Mouse (Mus musculus) stomach, embryonic 14.5 days (tissue): Measurements from ENCODE around the gene Ehd3. TPM values are rescaled to one million over a fixed set of nuclear protein-coding genes. Genes with fewer than 3 reads are reported as not detected.
"Not testable (repeated sequence)": the region's sequence is repeated elsewhere in the genome, so short reads cannot be mapped to it uniquely, and the experiment has no call there.

ENCODE experiments used
- ATAC-seq: fragments of 200-750 bp; cut with Nextera tagmentation; 2 replicates; pipeline ENCODE4 v1.8.0; 2017; ENCODE audit warnings: low read depth, moderate TSS enrichment; ENCODE audit not compliant: insufficient number of reproducible peaks, insufficient read depth, low FRiP score
- H3K27ac ChIP-seq: fragments of 300-500 bp; sonication (generic); 2 replicates; pipeline ENCODE4 v1.5.1; 2014; ENCODE audit warnings: mild to moderate bottlenecking, low read length, moderate library complexity, mixed read lengths
- H3K27me3 ChIP-seq: fragments of 300-500 bp; sonication (generic); 2 replicates; pipeline ENCODE4 v1.6.1; 2014; ENCODE audit warnings: low read length, control low read depth, mixed read lengths; ENCODE audit not compliant: control insufficient read depth, insufficient read depth
- H3K36me3 ChIP-seq: fragments of 300-500 bp; sonication (generic); 2 replicates; pipeline ENCODE4 v1.6.1; 2014; ENCODE audit warnings: mild to moderate bottlenecking, control low read depth, low read length, moderate library complexity, mixed read lengths; ENCODE audit not compliant: control insufficient read depth, insufficient read depth
- H3K4me1 ChIP-seq: fragments of 300-500 bp; sonication (generic); 2 replicates; pipeline ENCODE4 v1.6.1; 2014; ENCODE audit warnings: low read length, control low read depth, mixed read lengths; ENCODE audit not compliant: control insufficient read depth, insufficient read depth
- H3K4me2 ChIP-seq: fragments of 300-500 bp; sonication (generic); replicated peaks from 2 replicates; pipeline ENCODE4 v1.6.1; 2014; ENCODE audit warnings: low read depth, low read length, control low read depth
- H3K4me3 ChIP-seq: fragments of 300-500 bp; sonication (generic); 2 replicates; pipeline ENCODE4 v1.5.1; 2014; ENCODE audit warnings: low read depth, low read length, control low read depth
- H3K9ac ChIP-seq: fragments of 300-500 bp; sonication (generic); replicated peaks from 2 replicates; pipeline ENCODE4 v1.6.1; 2014; ENCODE audit warnings: low read depth, mild to moderate bottlenecking, control low read depth, low read length, moderate library complexity, mixed read lengths
- H3K9me3 ChIP-seq: fragments of 300-500 bp; sonication (generic); 2 replicates; pipeline ENCODE4 v1.6.1; 2016; ENCODE audit warnings: low read depth, low read length, control low read depth; ENCODE audit not compliant: control insufficient read depth
- WGBS: fragments of 180-500 bp; shearing (Covaris S2); extraction: QIAGEN DNeasy Blood & Tissue Kit; methylation state at CpG from one replicate; pipeline ENCODE4 v1.1.7; 2014; 5-methylcytosine and 5-hydroxymethylcytosine counted together
- polyA plus RNA-seq: library from polyadenylated mRNA; unstranded; fragments of >200 nt; fragmentation: Nextera tagmentation; extraction: Ambion mirVana; gene quantifications from 2 replicates; pipeline ENCODE4 v1.2.1, GENCODE M21; 2014

The Ehd3 gene
- polyA plus RNA-seq, 1 experiment from 2014 or later, result 5.0 TPM

GRCm38 (mm10) chr17:73833474-73833873, 29.5 kb downstream of the Ehd3 start:
- WGBS, result 82% methylated on average over 3 of the region's 3 CpGs
- no peak overlapping the region for H3K4me3 ChIP-seq
- H3K9ac ChIP-seq, result no peak overlapping the region
- H3K36me3 ChIP-seq, result no peaks in the 10 kb centered on the region
- no peak overlapping the region for H3K27ac ChIP-seq
- no peak overlapping the region for H3K4me2 ChIP-seq
- H3K4me1 ChIP-seq, result no peaks in the 10 kb centered on the region
- no peak for ATAC-seq
- H3K9me3 ChIP-seq, result no peaks in the 10 kb centered on the region
- H3K27me3 ChIP-seq, result no peaks in the 10 kb centered on the region

GRCm38 (mm10) chr17:73836601-73837000, 32.7 kb downstream of the Ehd3 start:
- no peaks in the 10 kb centered on the region for H3K27me3 ChIP-seq
- no peaks in the 10 kb centered on the region for H3K4me1 ChIP-seq
- H3K9ac ChIP-seq, result no peak overlapping the region
- H3K4me3 ChIP-seq, result no peak overlapping the region
- WGBS, result 89% methylated on average over 3 of the region's 3 CpGs
- H3K9me3 ChIP-seq, result no peaks in the 10 kb centered on the region
- H3K36me3 ChIP-seq, result no peaks in the 10 kb centered on the region
- no peak overlapping the region for H3K27ac ChIP-seq
- no peak overlapping the region for H3K4me2 ChIP-seq
- ATAC-seq, result no peak

GRCm38 (mm10) chr17:73837244-73837643, 33.3 kb downstream of the Ehd3 start:
- H3K4me2 ChIP-seq, result no peak overlapping the region
- no peak for ATAC-seq
- no peak overlapping the region for H3K27ac ChIP-seq
- H3K27me3 ChIP-seq, result no peaks in the 10 kb centered on the region
- WGBS, result 82% methylated on average over 4 of the region's 4 CpGs
- no peak overlapping the region for H3K4me3 ChIP-seq
- no peaks in the 10 kb centered on the region for H3K36me3 ChIP-seq
- H3K9me3 ChIP-seq, result no peaks in the 10 kb centered on the region
- no peak overlapping the region for H3K9ac ChIP-seq
- no peaks in the 10 kb centered on the region for H3K4me1 ChIP-seq

GRCm38 (mm10) chr17:73839086-73839835, 35.3 kb downstream of the Ehd3 start:
- no peak for ATAC-seq

DNA sequence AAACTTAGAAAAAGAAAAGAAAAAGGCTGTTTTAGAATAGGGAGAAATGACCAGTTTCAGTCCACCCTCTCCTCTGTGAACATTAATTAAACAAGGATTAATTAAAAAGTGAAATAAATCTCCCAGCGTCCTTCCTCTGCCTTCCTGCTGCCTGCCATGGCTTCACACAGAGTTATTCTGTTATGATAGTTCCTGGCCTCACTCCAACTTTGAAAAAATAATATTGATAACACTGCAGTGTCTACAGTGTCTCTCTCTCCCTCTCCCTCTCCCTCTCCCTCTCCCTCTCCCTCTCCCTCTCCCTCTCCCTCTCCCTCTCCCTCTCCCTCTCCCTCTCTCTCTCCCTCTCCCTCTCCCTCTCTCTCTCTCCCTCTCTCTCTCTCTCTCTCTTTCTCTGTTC, 35.9 kb downstream of the Ehd3 start:
- H3K4me2 ChIP-seq, H3K9ac ChIP-seq, H3K27me3 ChIP-seq, H3K4me3 ChIP-seq, H3K9me3 ChIP-seq, ATAC-seq, H3K4me1 ChIP-seq, H3K27ac ChIP-seq, H3K36me3 ChIP-seq: not testable (repeated sequence)
- 40% methylated on average over 1 of the region's 1 CpGs for WGBS

More at GRCm38 (mm10) chr17:73839086-73839835, 35.3 kb downstream of the Ehd3 start:
- 61% methylated on average over 3 of the region's 3 CpGs for WGBS
- Histone ChIP-seq H3K9ac (no peak overlapping the region), H3K9me3 (no peaks in the 10 kb centered on the region), H3K4me3 (no peak overlapping the region), H3K4me2 (no peak overlapping the region), H3K36me3 (no peaks in the 10 kb centered on the region), H3K27ac (no peak overlapping the region), H3K4me1 (no peaks in the 10 kb centered on the region), H3K27me3 (no peaks in the 10 kb centered on the region)

DNA sequence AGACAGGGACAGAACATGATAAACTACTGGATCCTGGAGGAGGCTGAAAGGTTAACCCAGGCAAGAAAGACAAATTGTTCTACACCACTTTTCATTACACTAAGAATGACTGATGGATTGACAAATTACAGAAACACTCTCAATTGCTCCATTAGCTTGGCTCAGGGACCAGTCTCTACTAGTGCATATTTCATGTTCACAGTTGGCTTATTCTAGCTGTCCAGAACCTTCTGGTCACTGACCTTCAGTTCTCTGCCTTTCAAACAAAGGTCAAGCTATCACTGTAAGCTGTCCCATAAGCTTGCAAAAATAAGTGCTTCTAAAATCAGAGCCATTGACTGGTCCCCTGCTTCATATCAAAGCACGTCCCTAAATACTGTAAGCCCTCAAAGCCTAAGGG, 39.0 kb downstream of the Ehd3 start:
- Histone ChIP-seq H3K4me3 (no peak overlapping the region), H3K9ac (no peak overlapping the region), H3K27me3 (no peaks in the 10 kb centered on the region), H3K36me3 (no peaks in the 10 kb centered on the region), H3K4me1 (no peaks in the 10 kb centered on the region), H3K4me2 (no peak overlapping the region), H3K27ac (no peak overlapping the region), H3K9me3 (no peaks in the 10 kb centered on the region)
- WGBS, result 73% methylated on average over 1 of the region's 1 CpGs
- ATAC-seq, result no peak

GRCm38 (mm10) chr17:73845632-73846031, 41.7 kb downstream of the Ehd3 start:
- no peaks in the 10 kb centered on the region for H3K36me3 ChIP-seq
- ATAC-seq, result no peak
- H3K4me1 ChIP-seq, result no peaks in the 10 kb centered on the region
- no peaks in the 10 kb centered on the region for H3K9me3 ChIP-seq
- no peak overlapping the region for H3K4me3 ChIP-seq
- no peaks in the 10 kb centered on the region for H3K27me3 ChIP-seq
- no peak overlapping the region for H3K4me2 ChIP-seq
- no peak overlapping the region for H3K27ac ChIP-seq
- WGBS, result 59% methylated on average over 3 of the region's 3 CpGs
- no peak overlapping the region for H3K9ac ChIP-seq

DNA sequence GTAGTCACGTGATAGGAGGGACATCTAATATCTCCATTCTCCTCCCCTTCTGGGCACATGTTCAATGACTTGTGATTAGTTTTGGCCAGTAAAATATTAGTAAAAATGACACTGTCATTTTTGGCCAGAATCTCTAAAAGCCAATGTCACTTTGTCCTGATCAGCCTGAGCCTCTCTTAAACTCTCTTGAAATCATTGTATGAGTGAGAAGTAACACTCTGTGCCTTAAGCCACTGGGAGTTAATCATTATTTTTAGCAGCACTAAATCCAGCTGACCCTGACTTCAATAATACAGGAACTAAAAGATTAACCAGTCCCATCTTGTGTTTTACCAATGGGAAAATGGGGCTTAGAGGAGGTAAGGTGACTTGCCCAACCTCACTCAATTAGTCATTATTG, 43.5 kb downstream of the Ehd3 start:
- ATAC-seq, result no peak
- Histone ChIP-seq H3K9me3 (no peaks in the 10 kb centered on the region), H3K4me1 (no peaks in the 10 kb centered on the region), H3K36me3 (no peaks in the 10 kb centered on the region), H3K4me2 (no peak overlapping the region), H3K4me3 (no peak overlapping the region), H3K27me3 (no peaks in the 10 kb centered on the region), H3K27ac (no peak overlapping the region), H3K9ac (no peak overlapping the region)
- 83% methylated on average over 1 of the region's 1 CpGs for WGBS

GRCm38 (mm10) chr17:73853041-73853440, 49.1 kb downstream of the Ehd3 start:
- Histone ChIP-seq H3K4me3 (no peak overlapping the region), H3K36me3 (no peaks in the 10 kb centered on the region), H3K27me3 (no peaks in the 10 kb centered on the region), H3K9me3 (no peaks in the 10 kb centered on the region), H3K27ac (no peak overlapping the region), H3K9ac (no peak overlapping the region), H3K4me2 (no peak overlapping the region), H3K4me1 (no peaks in the 10 kb centered on the region)
- WGBS, result 61% methylated on average over 11 of the region's 11 CpGs
- ATAC-seq, result no peak
